Mouse (Mus musculus): ENCODE data around the gene Actn1. TPM values are rescaled to one million over a fixed set of nuclear protein-coding genes. Genes with fewer than 3 reads are reported as not detected.

Gene Actn1
- polyA plus RNA-seq, 1 experiment from 2014 or later = 7.3 TPM

GRCm38 (mm10) chr12:80208126-80208820, 51.9 kb downstream of the Actn1 start:
- peaks cover 17% of the 10 kb centered on the region; the same call in 1 of the 2 replicates for H3K4me1 ChIP-seq (replicated peaks)
- ATAC-seq = no peak
- no peak overlapping the region for H3K27ac ChIP-seq
- H3K9ac ChIP-seq (replicated peaks) = no peak overlapping the region
- no peak overlapping the region for H3K4me2 ChIP-seq (replicated peaks)
- WGBS = 58% methylated on average over 19 of the region's 19 CpGs
- H3K27me3 ChIP-seq = no peaks in the 10 kb centered on the region
- no peaks in the 10 kb centered on the region for H3K9me3 ChIP-seq
- H3K4me3 ChIP-seq (replicated peaks) = no peak overlapping the region
- 0 out of 2 replicates have a peak, but pooled peaks cover 5% of the 10 kb centered on the region for H3K36me3 ChIP-seq

GRCm38 (mm10) chr12:80203284-80203683, 56.9 kb downstream of the Actn1 start:
- 58% methylated on average over 4 of the region's 4 CpGs for WGBS
- no peaks in the 10 kb centered on the region for H3K9me3 ChIP-seq
- no peak overlapping the region for H3K27ac ChIP-seq
- no peak overlapping the region for H3K4me2 ChIP-seq (replicated peaks)
- ATAC-seq = 0 out of 2 replicates have a peak, but pooled peaks have one; percentile 34
- peaks cover 15% of the 10 kb centered on the region; the same call in 1 of the 2 replicates for H3K4me1 ChIP-seq (replicated peaks)
- no peak overlapping the region for H3K4me3 ChIP-seq (replicated peaks)
- 0 out of 2 replicates have a peak, but pooled peaks cover 5% of the 10 kb centered on the region for H3K36me3 ChIP-seq
- H3K9ac ChIP-seq (replicated peaks) = no peak overlapping the region
- H3K27me3 ChIP-seq = no peaks in the 10 kb centered on the region

- no peaks in the 10 kb centered on the region for H3K27me3 ChIP-seq
- H3K4me1 ChIP-seq (replicated peaks) = peaks cover 15% of the 10 kb centered on the region; the same call in 1 of the 2 replicates
- H3K4me2 ChIP-seq (replicated peaks) = no peak overlapping the region
- no peak overlapping the region for H3K27ac ChIP-seq
- no peak overlapping the region for H3K4me3 ChIP-seq (replicated peaks)
- 67% methylated on average over 2 of the region's 2 CpGs for WGBS
- 0 out of 2 replicates have a peak, but pooled peaks cover 3% of the 10 kb centered on the region for H3K36me3 ChIP-seq
- ATAC-seq = no peak
- no peak overlapping the region for H3K9ac ChIP-seq (replicated peaks)
- H3K9me3 ChIP-seq = no peaks in the 10 kb centered on the region
These were observed 60.4 kb downstream of the Actn1 start for GRCm38 (mm10) chr12:80199738-80200137.

GRCm38 (mm10) chr12:80198487-80198886, 61.7 kb downstream of the Actn1 start:
- ATAC-seq = no peak
- H3K9me3 ChIP-seq = no peaks in the 10 kb centered on the region
- H3K4me3 ChIP-seq (replicated peaks) = no peak overlapping the region
- H3K4me1 ChIP-seq (replicated peaks) = peaks cover 4% of the 10 kb centered on the region; the same call in 1 of the 2 replicates
- no peak overlapping the region for H3K9ac ChIP-seq (replicated peaks)
- no peaks in the 10 kb centered on the region for H3K27me3 ChIP-seq
- no peak overlapping the region for H3K27ac ChIP-seq
- WGBS = 35% methylated on average over 3 of the region's 3 CpGs
- no peaks in the 10 kb centered on the region for H3K36me3 ChIP-seq
- no peak overlapping the region for H3K4me2 ChIP-seq (replicated peaks)

- H3K4me1 ChIP-seq (replicated peaks) = no peaks in the 10 kb centered on the region
- 80% methylated on average over 10 of the region's 10 CpGs for WGBS
These were observed 62.8 kb downstream of the Actn1 start for GRCm38 (mm10) chr12:80197343-80197742.

GRCm38 (mm10) chr12:80191806-80192205, 68.4 kb downstream of the Actn1 start:
- H3K4me1 ChIP-seq (replicated peaks) = no peaks in the 10 kb centered on the region
- 86% methylated on average over 5 of the region's 5 CpGs for WGBS
- no peak overlapping the region for H3K4me2 ChIP-seq (replicated peaks)
- no peak for ATAC-seq
- H3K9me3 ChIP-seq = no peaks in the 10 kb centered on the region
- no peaks in the 10 kb centered on the region for H3K27me3 ChIP-seq
- H3K27ac ChIP-seq = no peak overlapping the region
- 0 out of 2 replicates have a peak, but pooled peaks cover 3% of the 10 kb centered on the region for H3K36me3 ChIP-seq
- H3K4me3 ChIP-seq (replicated peaks) = no peak overlapping the region
- H3K9ac ChIP-seq (replicated peaks) = no peak overlapping the region

More at GRCm38 (mm10) chr12:80197343-80197742, 62.8 kb downstream of the Actn1 start:
- Histone ChIP-seq H3K9ac (replicated peaks) (no peak overlapping the region), H3K36me3 (no peaks in the 10 kb centered on the region), H3K4me3 (replicated peaks) (no peak overlapping the region), H3K27ac (no peak overlapping the region), H3K9me3 (no peaks in the 10 kb centered on the region), H3K27me3 (no peaks in the 10 kb centered on the region), H3K4me2 (replicated peaks) (no peak overlapping the region)
- no peak for ATAC-seq

GRCm38 (mm10) chr12:80191371-80191770, 68.8 kb downstream of the Actn1 start:
- no peaks in the 10 kb centered on the region for H3K9me3 ChIP-seq
- no peaks in the 10 kb centered on the region for H3K27me3 ChIP-seq
- WGBS = 80% methylated on average over 6 of the region's 6 CpGs
- ATAC-seq = no peak
- no peak overlapping the region for H3K27ac ChIP-seq
- no peaks in the 10 kb centered on the region for H3K4me1 ChIP-seq (replicated peaks)
- no peak overlapping the region for H3K4me2 ChIP-seq (replicated peaks)
- peaks cover 3% of the 10 kb centered on the region; the same call in 1 of the 2 replicates for H3K36me3 ChIP-seq
- H3K9ac ChIP-seq (replicated peaks) = no peak overlapping the region
- no peak overlapping the region for H3K4me3 ChIP-seq (replicated peaks)

GRCm38 (mm10) chr12:80190915-80191314, 69.3 kb downstream of the Actn1 start:
- H3K9me3 ChIP-seq = no peaks in the 10 kb centered on the region
- no peak overlapping the region for H3K4me3 ChIP-seq (replicated peaks)
- no peak for ATAC-seq
- no peaks in the 10 kb centered on the region for H3K4me1 ChIP-seq (replicated peaks)
- no peak overlapping the region for H3K27ac ChIP-seq
- peaks cover 3% of the 10 kb centered on the region; the same call in 1 of the 2 replicates for H3K36me3 ChIP-seq
- no peak overlapping the region for H3K4me2 ChIP-seq (replicated peaks)
- WGBS = 85% methylated on average over 10 of the region's 10 CpGs
- no peak overlapping the region for H3K9ac ChIP-seq (replicated peaks)
- H3K27me3 ChIP-seq = no peaks in the 10 kb centered on the region

GRCm38 (mm10) chr12:80184041-80184440, 76.1 kb downstream of the Actn1 start:
- Histone ChIP-seq H3K4me1 (replicated peaks) (no peaks in the 10 kb centered on the region), H3K27ac (no peak overlapping the region), H3K9me3 (no peaks in the 10 kb centered on the region), H3K36me3 (peaks cover 27% of the 10 kb centered on the region), H3K27me3 (no peaks in the 10 kb centered on the region), H3K9ac (replicated peaks) (no peak overlapping the region), H3K4me3 (replicated peaks) (no peak overlapping the region), H3K4me2 (replicated peaks) (no peak overlapping the region)
- WGBS = 92% methylated on average over 5 of the region's 5 CpGs
- ATAC-seq = no peak

- peaks cover 24% of the 10 kb centered on the region for H3K36me3 ChIP-seq
- no peaks in the 10 kb centered on the region for H3K9me3 ChIP-seq
- H3K9ac ChIP-seq (replicated peaks) = no peak overlapping the region
- no peaks in the 10 kb centered on the region for H3K27me3 ChIP-seq
- no peak for ATAC-seq
- H3K4me3 ChIP-seq (replicated peaks) = no peak overlapping the region
- no peak overlapping the region for H3K27ac ChIP-seq
- H3K4me2 ChIP-seq (replicated peaks) = no peak overlapping the region
- WGBS = 93% methylated on average over 2 of the region's 2 CpGs
- no peaks in the 10 kb centered on the region for H3K4me1 ChIP-seq (replicated peaks)
These were observed 78.3 kb downstream of the Actn1 start for GRCm38 (mm10) chr12:80181831-80182230.

- H3K4me2 ChIP-seq (replicated peaks) = no peak overlapping the region
- ATAC-seq = no peak
- H3K4me1 ChIP-seq (replicated peaks) = no peaks in the 10 kb centered on the region
- no peaks in the 10 kb centered on the region for H3K9me3 ChIP-seq
- H3K36me3 ChIP-seq = peaks cover 36% of the 10 kb centered on the region
- H3K4me3 ChIP-seq (replicated peaks) = no peak overlapping the region
- no peak overlapping the region for H3K27ac ChIP-seq
- 80% methylated on average over 10 of the region's 10 CpGs for WGBS
- no peaks in the 10 kb centered on the region for H3K27me3 ChIP-seq
- no peak overlapping the region for H3K9ac ChIP-seq (replicated peaks)
These were observed 82.1 kb downstream of the Actn1 start for GRCm38 (mm10) chr12:80178035-80178434.

- no peaks in the 10 kb centered on the region for H3K27me3 ChIP-seq
- H3K4me1 ChIP-seq (replicated peaks) = peaks cover 8% of the 10 kb centered on the region
- H3K4me3 ChIP-seq (replicated peaks) = peak overlapping the region; percentile 56
- ATAC-seq = peak; percentile 51
- H3K9ac ChIP-seq (replicated peaks) = no peak overlapping the region
- no peaks in the 10 kb centered on the region for H3K9me3 ChIP-seq
- H3K27ac ChIP-seq = peak overlapping the region; percentile 25; the same call in 1 of the 2 replicates
- 63% methylated on average over 12 of the region's 12 CpGs for WGBS
- H3K36me3 ChIP-seq = peaks cover 24% of the 10 kb centered on the region
- peak overlapping the region; percentile 41 for H3K4me2 ChIP-seq (replicated peaks)
These were observed 91.4 kb downstream of the Actn1 start for GRCm38 (mm10) chr12:80168736-80169135.

Data from midbrain, embryonic 13.5 days (tissue).